13 mouse cellular contexts compared by ENCODE assay signal in genomic region chr11:4948792-4949191, GRCm38 (mm10). TPM values are rescaled to one million over a fixed set of nuclear protein-coding genes. Genes with fewer than 3 reads are reported as not detected.
A peak's percentile ranks its signal among the peaks of the same experiment; 100 is the strongest.
DNase-seq lines count a peak whose midpoint lies in the region; ATAC-seq and TF ChIP-seq lines count a peak whose summit lies in the region.
"Had no signal": no experiment of that assay in that cellular context is flagged by ENCODE, and none has a peak within 500 bp of the region (broad histone marks: within the 10 kb centered on the region; RNA-seq: fewer than 3 reads in every experiment).

No protein-coding gene starts in this region.

- H3K27me3 ChIP-seq in heart, embryonic 15.5 days: peaks cover 92% of the 10 kb centered on the region
- H3K27me3 ChIP-seq in hindbrain, embryonic 15.5 days: peaks cover 66% of the 10 kb centered on the region
- H3K27me3 ChIP-seq in midbrain, postnatal 0 days (ENCODE audit: insufficient read depth, low read length): peaks cover 23% of the 10 kb centered on the region
- H3K27me3 ChIP-seq in liver, embryonic 11.5 days (replicated peaks; ENCODE audit: control insufficient read depth, insufficient read depth, low read length): peaks cover 90% of the 10 kb centered on the region

- no peak for ATAC-seq in heart, embryonic 15.5 days (replicated peaks; ENCODE audit: insufficient number of reproducible peaks, insufficient read depth, low FRiP score, low read depth)
- ATAC-seq in hindbrain, embryonic 15.5 days (ENCODE audit: low FRiP score, low read depth): no peak
- ATAC-seq in midbrain, postnatal 0 days (ENCODE audit: low FRiP score): no peak
- no peak for ATAC-seq in liver, embryonic 11.5 days (replicated peaks; ENCODE audit: low FRiP score)
- ATAC-seq: liver, postnatal 0 days had no signal

- no peaks in the 10 kb centered on the region for H3K36me3 ChIP-seq in heart, embryonic 15.5 days
- no peaks in the 10 kb centered on the region; the same call in 1 of the 2 replicates for H3K36me3 ChIP-seq in hindbrain, embryonic 15.5 days
- no peaks in the 10 kb centered on the region for H3K36me3 ChIP-seq in midbrain, postnatal 0 days (ENCODE audit: insufficient read depth, low read length)
- no peaks in the 10 kb centered on the region for H3K36me3 ChIP-seq in liver, embryonic 11.5 days (ENCODE audit: control insufficient read depth, insufficient read depth, low read length)
- H3K36me3 ChIP-seq: heart, embryonic 12.5 days had no signal

- no peak overlapping the region for H3K9ac ChIP-seq in heart, embryonic 15.5 days
- H3K9ac ChIP-seq in hindbrain, embryonic 15.5 days: 0 out of 2 replicates have a peak overlapping the region, but pooled peaks have one; percentile 7
- H3K9ac ChIP-seq in midbrain, postnatal 0 days (replicated peaks; ENCODE audit: low read length, poor library complexity, severe bottlenecking): peak overlapping the region; percentile 79
- H3K9ac ChIP-seq in liver, embryonic 11.5 days (ENCODE audit: low read depth, low read length): no peak overlapping the region
- H3K9ac ChIP-seq: heart, embryonic 12.5 days; liver, postnatal 0 days had no signal

- no peaks in the 10 kb centered on the region for H3K9me3 ChIP-seq in heart, embryonic 15.5 days (replicated peaks)
- no peaks in the 10 kb centered on the region for H3K9me3 ChIP-seq in hindbrain, embryonic 15.5 days
- no peaks in the 10 kb centered on the region for H3K9me3 ChIP-seq in midbrain, postnatal 0 days (ENCODE audit: low read length)
- no peaks in the 10 kb centered on the region for H3K9me3 ChIP-seq in liver, embryonic 11.5 days (ENCODE audit: control insufficient read depth, low read length)
- H3K9me3 ChIP-seq: heart, embryonic 12.5 days had no signal

- no peak overlapping the region for H3K4me2 ChIP-seq in heart, embryonic 15.5 days
- peak overlapping the region; percentile 75 for H3K4me2 ChIP-seq in hindbrain, embryonic 15.5 days
- H3K4me2 ChIP-seq in midbrain, postnatal 0 days (ENCODE audit: low read depth, low read length, poor library complexity, severe bottlenecking): peak overlapping the region; percentile 78
- no peak overlapping the region for H3K4me2 ChIP-seq in liver, embryonic 11.5 days

- no peak for DNase-seq in heart, adult 8-10 months (ENCODE audit: low spot score)
- DNase-seq in brain, adult 2 months (ENCODE audit: low read depth, low spot score): peak; percentile 29
- no peak for DNase-seq in midbrain, postnatal 0 days (ENCODE audit: low spot score)
- DNase-seq in liver, embryonic 11.5 days (ENCODE audit: low spot score): no peak
- no peak for DNase-seq in urinary bladder, postnatal 14 days (ENCODE audit: low spot score)
- DNase-seq in cerebellum, postnatal 25 days: no peak
- DNase-seq: cerebellum, postnatal 36 days; spleen, adult 18-20 months had no signal

- peaks cover 21% of the 10 kb centered on the region for H3K4me1 ChIP-seq in heart, embryonic 15.5 days (replicated peaks)
- peaks cover 46% of the 10 kb centered on the region for H3K4me1 ChIP-seq in hindbrain, embryonic 15.5 days (replicated peaks)
- H3K4me1 ChIP-seq in midbrain, postnatal 0 days (ENCODE audit: insufficient read depth, low read length): 0 out of 2 replicates have a peak, but pooled peaks cover 10% of the 10 kb centered on the region
- H3K4me1 ChIP-seq in liver, embryonic 11.5 days (replicated peaks; ENCODE audit: control insufficient read depth, insufficient read depth, low read length): peaks cover 15% of the 10 kb centered on the region

- WGBS in heart, embryonic 15.5 days: 36% methylated on average over 8 of the region's 8 CpGs
- WGBS in hindbrain, embryonic 15.5 days: 24% methylated on average over 8 of the region's 8 CpGs
- WGBS in midbrain, postnatal 0 days: 27% methylated on average over 8 of the region's 8 CpGs
- 35% methylated on average over 8 of the region's 8 CpGs for WGBS in liver, embryonic 11.5 days

- peak; percentile 17 for TF ChIP-seq CTCF in midbrain, postnatal 0 days (IDR thresholded peaks at IDR 0.05)

- H3K27ac ChIP-seq in heart, embryonic 15.5 days: no peak overlapping the region
- no peak overlapping the region for H3K27ac ChIP-seq in hindbrain, embryonic 15.5 days (replicated peaks)
- no peak overlapping the region for H3K27ac ChIP-seq in midbrain, postnatal 0 days (ENCODE audit: low read depth, low read length)
- no peak overlapping the region for H3K27ac ChIP-seq in liver, embryonic 11.5 days (ENCODE audit: low read depth, low read length)

- H3K4me3 ChIP-seq in heart, embryonic 15.5 days: 0 out of 2 replicates have a peak overlapping the region, but pooled peaks have one; percentile 5
- H3K4me3 ChIP-seq in hindbrain, embryonic 15.5 days: peak overlapping the region; percentile 57
- H3K4me3 ChIP-seq in midbrain, postnatal 0 days (ENCODE audit: low read depth, low read length): peak overlapping the region; percentile 84
- no peak overlapping the region for H3K4me3 ChIP-seq in liver, embryonic 11.5 days (ENCODE audit: low read depth, low read length)

RNA-seq across cellular contexts. Expression of gene Nefh, which starts 0.9 kb away (rescaled TPM):
- 0.13 and 0.60 TPM in 2 replicates for polyA plus RNA-seq in heart, embryonic 15.5 days (2015; fragmentation: Nextera tagmentation; extraction: Ambion mirVana)
- not detected for total RNA-seq in heart, adult 8-10 months (2022)
- 11.2 and 11.6 TPM in 2 replicates for polyA plus RNA-seq in hindbrain, embryonic 15.5 days (2015; fragmentation: Nextera tagmentation; extraction: Ambion mirVana)
- 13.0 and 15.7 TPM in 2 replicates for total RNA-seq in midbrain, postnatal 0 days (2014; rRNA removed)
- 7.7 and 8.3 TPM in 2 replicates for polyA plus RNA-seq in midbrain, postnatal 0 days (2015; fragmentation: Nextera tagmentation; extraction: Ambion mirVana)
- 0.90 and 1.1 TPM in 2 replicates for polyA plus RNA-seq in liver, embryonic 11.5 days (2014; fragmentation: Nextera tagmentation; extraction: Ambion mirVana)
- total RNA-seq: gastrocnemius, adult 8-10 months had no signal

RNA-seq across cellular contexts. Expression of gene Ap1b1, which starts 37.8 kb away (rescaled TPM):
- polyA plus RNA-seq in heart, embryonic 15.5 days (2015; fragmentation: Nextera tagmentation; extraction: Ambion mirVana): 32.1 and 44.9 TPM in 2 replicates
- total RNA-seq in heart, adult 8-10 months (2022): 10 to 100 TPM; 44.3 to 62.4 (median 54.2) TPM
- 99.1 and 105 TPM in 2 replicates for polyA plus RNA-seq in hindbrain, embryonic 15.5 days (2015; fragmentation: Nextera tagmentation; extraction: Ambion mirVana)
- total RNA-seq in midbrain, postnatal 0 days (2014; rRNA removed): 122 and 130 TPM in 2 replicates
- 94.8 and 99.5 TPM in 2 replicates for polyA plus RNA-seq in midbrain, postnatal 0 days (2015; fragmentation: Nextera tagmentation; extraction: Ambion mirVana)
- polyA plus RNA-seq in liver, embryonic 11.5 days (2014; fragmentation: Nextera tagmentation; extraction: Ambion mirVana): 126 and 139 TPM in 2 replicates

RNA-seq across cellular contexts. Expression of gene Thoc5, which starts 53.7 kb away (rescaled TPM):
- 18.9 and 22.5 TPM in 2 replicates for polyA plus RNA-seq in heart, embryonic 15.5 days (2015; fragmentation: Nextera tagmentation; extraction: Ambion mirVana)
- 10 to 100 TPM; 14.9 to 19.8 (median 16.2) TPM for total RNA-seq in heart, adult 8-10 months (2022)
- polyA plus RNA-seq in hindbrain, embryonic 15.5 days (2015; fragmentation: Nextera tagmentation; extraction: Ambion mirVana): 48.7 and 51.4 TPM in 2 replicates
- total RNA-seq in midbrain, postnatal 0 days (2014; rRNA removed): 44.9 and 48.4 TPM in 2 replicates
- 44.6 and 45.2 TPM in 2 replicates for polyA plus RNA-seq in midbrain, postnatal 0 days (2015; fragmentation: Nextera tagmentation; extraction: Ambion mirVana)
- 40.5 and 42.5 TPM in 2 replicates for polyA plus RNA-seq in liver, embryonic 11.5 days (2014; fragmentation: Nextera tagmentation; extraction: Ambion mirVana)

Comparison
In these comparisons a context has a peak if more than half of its experiments do, and no peak if none do; other contexts are left out.
1. H3K4me2 ChIP-seq: peak in hindbrain, embryonic 15.5 days (single experiment) and midbrain, postnatal 0 days (single experiment); none in heart, embryonic 15.5 days (single experiment) and liver, embryonic 11.5 days (single experiment).
2. H3K9ac ChIP-seq: peak in hindbrain, embryonic 15.5 days (single experiment) and midbrain, postnatal 0 days (single experiment); none in heart, embryonic 15.5 days (single experiment) and liver, embryonic 11.5 days (single experiment).